Mouse (Mus musculus) embryonic facial prominence, embryonic 12.5 days (tissue): Measurements from ENCODE around the gene Hnrnpd. TPM values are rescaled to one million over a fixed set of nuclear protein-coding genes. Genes with fewer than 3 reads are reported as not detected.

ENCODE experiments used
- ATAC-seq: fragments of 200-750 bp; cut with Nextera tagmentation; 2 replicates; pipeline ENCODE4 v1.8.0; 2017; ENCODE audit not compliant: insufficient number of reproducible peaks, insufficient read depth, low FRiP score, low TSS enrichment
- H3K27ac ChIP-seq: fragments of 300-500 bp; sonication (generic); 2 replicates; pipeline ENCODE4 v1.5.1; 2016; ENCODE audit warnings: mild to moderate bottlenecking
- H3K27me3 ChIP-seq: fragments of 300-500 bp; sonication (generic); 2 replicates; pipeline ENCODE4 v1.6.1; 2016; ENCODE audit warnings: mild to moderate bottlenecking, moderate library complexity
- H3K36me3 ChIP-seq: fragments of 300-500 bp; sonication (generic); 2 replicates; pipeline ENCODE4 v1.6.1; 2016; ENCODE audit warnings: mild to moderate bottlenecking
- H3K4me1 ChIP-seq: fragments of 300-500 bp; sonication (generic); 2 replicates; pipeline ENCODE4 v1.6.1; 2016
- H3K4me2 ChIP-seq: fragments of 300-500 bp; sonication (generic); replicated peaks from 2 replicates; pipeline ENCODE4 v1.6.1; 2016; ENCODE audit warnings: mild to moderate bottlenecking, moderate library complexity
- H3K4me3 ChIP-seq: fragments of 300-500 bp; sonication (generic); 2 replicates; pipeline ENCODE4 v1.5.1; 2016; ENCODE audit warnings: mild to moderate bottlenecking
- H3K9ac ChIP-seq: fragments of 300-500 bp; sonication (generic); 2 replicates; pipeline ENCODE4 v1.6.1; 2016; ENCODE audit warnings: mild to moderate bottlenecking, moderate library complexity
- H3K9me3 ChIP-seq: fragments of 300-500 bp; sonication (generic); 2 replicates; pipeline ENCODE4 v1.6.1; 2016; ENCODE audit warnings: mild to moderate bottlenecking, moderate library complexity
- WGBS: fragments of 180-500 bp; shearing (Covaris S2); methylation state at CpG from one replicate; pipeline ENCODE4 v1.1.7; 2016; 5-methylcytosine and 5-hydroxymethylcytosine counted together
- polyA plus RNA-seq: library from polyadenylated mRNA; unstranded; fragments of >200 nt; fragmentation: Nextera tagmentation; extraction: Ambion mirVana; gene quantifications from 2 replicates; pipeline ENCODE4 v1.2.1, GENCODE M21; 2016

Hnrnpd gene
- polyA plus RNA-seq, result 453 and 502 TPM in 2 replicates

GRCm38 (mm10) chr5:99978699-99979442 is at the start of gene Hnrnpd, which contains the start of gene 4930524J08Rik:
Gene Hnrnpd (minus strand): TSS chr5:99978938.
Gene 4930524J08Rik (plus strand): TSS chr5:99979061.
- peak; percentile 96 for ATAC-seq

GRCm38 (mm10) chr5:100024868-100025267 is 46.1 kb upstream of the Hnrnpd start:
- Histone ChIP-seq H3K9me3 (no peaks in the 10 kb centered on the region), H3K9ac (no peak overlapping the region), H3K4me3 (no peak overlapping the region), H3K4me1 (0 out of 2 replicates have a peak, but pooled peaks cover 2% of the 10 kb centered on the region), H3K27ac (no peak overlapping the region), H3K27me3 (no peaks in the 10 kb centered on the region), H3K4me2 (no peak overlapping the region), H3K36me3 (no peaks in the 10 kb centered on the region)
- ATAC-seq, result no peak
- 88% methylated on average over 1 of the region's 1 CpGs for WGBS

More at GRCm38 (mm10) chr5:99978699-99979442, at the start of gene Hnrnpd, which contains the start of gene 4930524J08Rik:
- peak within 1 kb of the TSS; percentile 82 for H3K4me2 ChIP-seq
- H3K4me3 ChIP-seq, result peak within 1 kb of the TSS; percentile 94
- peak within 1 kb of the TSS; percentile 99 for H3K9ac ChIP-seq
- H3K4me1 ChIP-seq, result peaks cover 17% of the 10 kb centered on the region
- peak within 1 kb of the TSS; percentile 100 for H3K27ac ChIP-seq
- WGBS, result under 1% methylated on average over 96 of the region's 97 CpGs
- H3K27me3 ChIP-seq, result no peaks in the 10 kb centered on the region
- H3K36me3 ChIP-seq, result 0 out of 2 replicates have a peak, but pooled peaks cover 5% of the 10 kb centered on the region
- no peaks in the 10 kb centered on the region for H3K9me3 ChIP-seq

GRCm38 (mm10) chr5:100024403-100024802 is 45.7 kb upstream of the Hnrnpd start:
- Histone ChIP-seq H3K9me3 (no peaks in the 10 kb centered on the region), H3K27me3 (no peaks in the 10 kb centered on the region), H3K4me3 (no peak overlapping the region), H3K9ac (no peak overlapping the region), H3K27ac (no peak overlapping the region), H3K4me2 (no peak overlapping the region), H3K4me1 (no peaks in the 10 kb centered on the region), H3K36me3 (no peaks in the 10 kb centered on the region)
- 71% methylated on average over 5 of the region's 5 CpGs for WGBS
- no peak for ATAC-seq

- H3K9ac ChIP-seq, result no peak overlapping the region
- H3K4me2 ChIP-seq, result no peak overlapping the region
- H3K27ac ChIP-seq, result no peak overlapping the region
- no peaks in the 10 kb centered on the region for H3K4me1 ChIP-seq
- no peak overlapping the region for H3K4me3 ChIP-seq
- no peak for ATAC-seq
- no peaks in the 10 kb centered on the region for H3K9me3 ChIP-seq
- no peaks in the 10 kb centered on the region for H3K27me3 ChIP-seq
- no peaks in the 10 kb centered on the region for H3K36me3 ChIP-seq
Measured at GRCm38 (mm10) chr5:100020089-100020488, 41.4 kb upstream of the Hnrnpd start.

- 88% methylated on average over 9 of the region's 9 CpGs for WGBS
- Histone ChIP-seq H3K36me3 (no peaks in the 10 kb centered on the region), H3K4me1 (no peaks in the 10 kb centered on the region), H3K4me3 (no peak overlapping the region), H3K9ac (no peak overlapping the region), H3K4me2 (no peak overlapping the region), H3K9me3 (no peaks in the 10 kb centered on the region), H3K27ac (no peak overlapping the region), H3K27me3 (no peaks in the 10 kb centered on the region)
- ATAC-seq, result no peak
Measured at GRCm38 (mm10) chr5:100012599-100012998, 33.9 kb upstream of the Hnrnpd start.

GRCm38 (mm10) chr5:100008485-100008884 is 29.7 kb upstream of the Hnrnpd start:
- H3K4me1 ChIP-seq, result no peaks in the 10 kb centered on the region
- H3K4me3 ChIP-seq, result no peak overlapping the region
- 65% methylated on average over 3 of the region's 3 CpGs for WGBS
- H3K27me3 ChIP-seq, result no peaks in the 10 kb centered on the region
- H3K9me3 ChIP-seq, result no peaks in the 10 kb centered on the region
- H3K9ac ChIP-seq, result no peak overlapping the region
- H3K36me3 ChIP-seq, result no peaks in the 10 kb centered on the region
- ATAC-seq, result no peak
- H3K4me2 ChIP-seq, result no peak overlapping the region
- H3K27ac ChIP-seq, result no peak overlapping the region

- H3K36me3 ChIP-seq, result no peaks in the 10 kb centered on the region
- no peak overlapping the region for H3K9ac ChIP-seq
- H3K4me2 ChIP-seq, result no peak overlapping the region
- H3K27ac ChIP-seq, result no peak overlapping the region
- H3K27me3 ChIP-seq, result no peaks in the 10 kb centered on the region
- no peaks in the 10 kb centered on the region for H3K4me1 ChIP-seq
- H3K9me3 ChIP-seq, result no peaks in the 10 kb centered on the region
- no peak for ATAC-seq
- no peak overlapping the region for H3K4me3 ChIP-seq
- WGBS, result 77% methylated on average over 4 of the region's 4 CpGs
Measured at GRCm38 (mm10) chr5:100007040-100007375, 28.3 kb upstream of the Hnrnpd start.

- ATAC-seq, result no peak
- Histone ChIP-seq H3K27ac (no peak overlapping the region), H3K4me2 (no peak overlapping the region), H3K4me1 (no peaks in the 10 kb centered on the region), H3K4me3 (no peak overlapping the region), H3K9ac (no peak overlapping the region), H3K36me3 (no peaks in the 10 kb centered on the region), H3K9me3 (no peaks in the 10 kb centered on the region), H3K27me3 (no peaks in the 10 kb centered on the region)
- WGBS, result 89% methylated on average over 4 of the region's 4 CpGs
Measured at GRCm38 (mm10) chr5:100006324-100007039, 27.7 kb upstream of the Hnrnpd start.

- Histone ChIP-seq H3K4me2 (no peak overlapping the region), H3K27ac (no peak overlapping the region), H3K9me3 (no peaks in the 10 kb centered on the region), H3K4me3 (no peak overlapping the region), H3K27me3 (no peaks in the 10 kb centered on the region), H3K4me1 (no peaks in the 10 kb centered on the region), H3K36me3 (no peaks in the 10 kb centered on the region), H3K9ac (no peak overlapping the region)
- WGBS, result 80% methylated on average over 6 of the region's 6 CpGs
- ATAC-seq, result no peak
Measured at GRCm38 (mm10) chr5:100005896-100006295, 27.2 kb upstream of the Hnrnpd start.

GRCm38 (mm10) chr5:100005431-100005830 is 26.7 kb upstream of the Hnrnpd start:
- Histone ChIP-seq H3K9me3 (no peaks in the 10 kb centered on the region), H3K4me3 (no peak overlapping the region), H3K4me1 (no peaks in the 10 kb centered on the region), H3K27ac (no peak overlapping the region), H3K36me3 (no peaks in the 10 kb centered on the region), H3K4me2 (no peak overlapping the region), H3K27me3 (no peaks in the 10 kb centered on the region), H3K9ac (no peak overlapping the region)
- 65% methylated on average over 3 of the region's 3 CpGs for WGBS
- ATAC-seq, result no peak

- H3K27me3 ChIP-seq, result no peaks in the 10 kb centered on the region
- no peak overlapping the region for H3K27ac ChIP-seq
- H3K9me3 ChIP-seq, result no peaks in the 10 kb centered on the region
- ATAC-seq, result no peak
- H3K4me3 ChIP-seq, result no peak overlapping the region
- no peak overlapping the region for H3K9ac ChIP-seq
- H3K4me2 ChIP-seq, result no peak overlapping the region
- H3K36me3 ChIP-seq, result no peaks in the 10 kb centered on the region
- no peaks in the 10 kb centered on the region for H3K4me1 ChIP-seq
- WGBS, result 76% methylated on average over 4 of the region's 4 CpGs
Measured at GRCm38 (mm10) chr5:100003895-100004294, 25.2 kb upstream of the Hnrnpd start.

GRCm38 (mm10) chr5:100000500-100000899 is 21.8 kb upstream of the Hnrnpd start:
- Histone ChIP-seq H3K36me3 (no peaks in the 10 kb centered on the region), H3K4me2 (no peak overlapping the region), H3K4me1 (no peaks in the 10 kb centered on the region), H3K4me3 (no peak overlapping the region), H3K27me3 (no peaks in the 10 kb centered on the region), H3K9me3 (no peaks in the 10 kb centered on the region), H3K9ac (no peak overlapping the region), H3K27ac (no peak overlapping the region)
- 38% methylated on average over 7 of the region's 8 CpGs for WGBS
- ATAC-seq, result peak; percentile 35; the same call in 1 of the 2 replicates
